Mouse (Mus musculus) cerebellum, postnatal 10 days (tissue): ENCODE results near the gene Zfp383.
"Not testable (repeated sequence)": the region's sequence is repeated elsewhere in the genome, so short reads cannot be mapped to it uniquely, and the experiment has no call there.

ENCODE experiments used
- DNase-seq, 2 experiments: peaks; one replicate each; pipeline ENCODE4 v3.0.0; 2021; ENCODE audit warnings: mixed read lengths in 2 of 2

The Zfp383 gene

GRCm38 (mm10) chr7:29908130-29908950, at the start of gene Zfp383:
Zfp383 (plus strand) TSS chr7:29908223.
- DNase-seq, result peak; percentile 90 to 92

DNA sequence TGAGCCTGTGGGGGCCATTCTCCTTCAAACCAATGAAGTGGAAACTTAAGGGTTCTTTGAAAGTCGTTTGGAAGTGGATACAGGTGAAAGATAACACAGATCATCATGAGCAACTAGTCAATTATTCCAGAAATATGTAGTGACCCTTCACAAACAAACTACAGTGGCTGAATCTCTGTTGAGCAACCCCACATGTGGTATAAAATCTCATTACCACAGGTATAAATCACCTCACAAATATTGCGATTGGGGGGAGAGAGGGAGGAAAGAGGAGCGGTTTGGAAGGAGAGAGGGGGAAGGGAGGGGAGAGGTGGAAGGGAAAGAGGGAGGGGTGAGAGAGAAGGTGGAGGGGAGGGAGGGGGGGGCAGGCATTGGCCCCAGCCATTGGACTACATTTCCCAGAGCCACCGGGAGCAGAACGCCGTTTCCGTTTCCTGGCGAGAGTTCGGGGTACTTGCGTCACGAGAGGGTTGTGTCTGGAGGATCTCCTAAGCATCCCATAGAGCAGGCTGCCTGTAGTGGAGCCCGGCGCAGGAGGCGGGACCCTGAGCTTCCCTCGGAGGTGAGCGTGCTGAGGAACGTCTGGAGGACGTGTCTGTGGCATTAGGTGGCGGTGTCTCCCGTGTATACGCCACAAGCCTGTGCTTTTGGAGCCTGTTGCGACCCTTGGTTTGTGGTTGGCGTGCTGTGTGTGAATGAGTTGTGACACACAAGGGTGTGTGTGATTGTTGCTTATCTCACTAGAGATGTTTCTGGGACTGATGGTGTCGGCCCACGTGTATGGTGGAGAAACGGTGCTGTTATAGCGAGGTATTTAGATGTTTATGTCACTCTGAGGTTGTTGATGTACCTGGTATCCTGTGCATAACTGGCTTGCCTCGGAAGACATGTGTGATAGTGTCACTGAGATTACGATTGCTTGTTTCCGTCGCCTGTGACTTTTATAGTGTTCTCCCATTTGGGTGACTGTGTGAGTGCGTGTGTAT, 48.2 kb upstream of the Zfp383 start, which contains the start of gene Zfp420:
TSS of gene Zfp420 (plus strand) at position 448 of the 986 bp plus-strand sequence.
- peak; percentile 96 to 97 for DNase-seq

- no peak for DNase-seq
Observed at GRCm38 (mm10) chr7:29861660-29862059, 46.4 kb upstream of the Zfp383 start.

- no peak for DNase-seq
Observed at GRCm38 (mm10) chr7:29874256-29874655, 33.8 kb upstream of the Zfp383 start.

GRCm38 (mm10) chr7:29877561-29877960, 30.5 kb upstream of the Zfp383 start:
- not testable (repeated sequence) for DNase-seq

DNA sequence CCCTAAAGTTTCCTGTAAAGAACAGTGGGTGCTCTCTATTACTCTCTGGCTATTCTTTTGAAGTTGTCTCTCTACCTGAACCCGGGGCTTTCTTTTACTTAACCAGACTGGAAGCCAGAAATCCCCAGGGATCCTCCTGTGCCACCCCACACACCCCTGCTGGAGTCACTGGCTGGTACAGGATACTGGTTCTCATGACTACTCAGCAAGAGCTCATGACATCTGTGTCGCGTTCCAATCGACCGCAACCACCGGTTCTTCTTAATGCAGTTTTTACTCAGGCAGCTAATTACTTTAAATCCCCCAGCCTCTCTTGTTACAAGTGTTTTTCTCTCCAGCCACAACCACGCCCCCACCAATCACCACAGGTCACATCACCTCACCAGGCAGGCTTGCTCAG, 28.0 kb upstream of the Zfp383 start:
- DNase-seq, result no peak

DNA sequence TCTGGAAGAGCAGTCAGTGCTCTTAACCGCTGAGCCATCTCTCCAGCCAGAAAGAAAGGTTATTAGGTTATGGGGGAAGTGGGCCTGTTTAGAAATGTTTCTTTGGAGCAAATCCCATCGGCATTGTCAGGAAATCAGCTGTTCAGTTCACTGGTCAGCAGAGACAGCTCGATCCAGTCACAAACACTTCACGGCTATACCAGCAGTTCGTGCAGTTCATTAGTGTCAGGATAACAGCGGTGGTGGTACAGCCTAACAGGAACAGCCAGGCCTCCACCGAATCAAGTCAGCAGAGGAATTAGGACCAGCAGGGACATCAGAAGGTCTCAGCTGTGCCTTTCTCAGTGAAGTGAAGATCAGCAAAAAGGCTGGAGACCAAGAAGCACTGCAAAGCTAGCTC, 27.1 kb upstream of the Zfp383 start:
- no peak for DNase-seq

DNA sequence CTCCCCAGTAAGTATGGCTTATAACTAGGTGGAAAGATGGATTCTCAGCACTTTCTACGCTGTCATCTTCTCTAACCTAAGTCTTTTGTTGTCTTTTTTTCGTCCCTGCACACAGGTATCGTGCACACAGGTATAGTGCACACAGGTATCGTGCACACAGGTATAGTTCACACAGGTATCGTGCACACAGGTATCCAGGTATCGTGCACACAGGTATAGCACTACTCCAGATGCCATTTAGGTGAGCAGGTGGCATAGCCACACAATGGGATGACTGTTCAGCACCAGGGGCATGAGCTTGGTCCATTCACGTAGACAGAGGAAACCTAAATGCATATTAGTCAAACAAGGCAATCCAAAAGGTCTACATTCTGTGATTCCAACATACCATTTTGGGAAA, 17.5 kb upstream of the Zfp383 start:
- no peak for DNase-seq

- no peak for DNase-seq
Observed at GRCm38 (mm10) chr7:29892756-29893155, 15.3 kb upstream of the Zfp383 start.

- no peak for DNase-seq
Observed at GRCm38 (mm10) chr7:29898351-29898750, 9.7 kb upstream of the Zfp383 start.

- no peak for DNase-seq
Observed at GRCm38 (mm10) chr7:29904101-29904500, 3.9 kb upstream of the Zfp383 start.

DNA sequence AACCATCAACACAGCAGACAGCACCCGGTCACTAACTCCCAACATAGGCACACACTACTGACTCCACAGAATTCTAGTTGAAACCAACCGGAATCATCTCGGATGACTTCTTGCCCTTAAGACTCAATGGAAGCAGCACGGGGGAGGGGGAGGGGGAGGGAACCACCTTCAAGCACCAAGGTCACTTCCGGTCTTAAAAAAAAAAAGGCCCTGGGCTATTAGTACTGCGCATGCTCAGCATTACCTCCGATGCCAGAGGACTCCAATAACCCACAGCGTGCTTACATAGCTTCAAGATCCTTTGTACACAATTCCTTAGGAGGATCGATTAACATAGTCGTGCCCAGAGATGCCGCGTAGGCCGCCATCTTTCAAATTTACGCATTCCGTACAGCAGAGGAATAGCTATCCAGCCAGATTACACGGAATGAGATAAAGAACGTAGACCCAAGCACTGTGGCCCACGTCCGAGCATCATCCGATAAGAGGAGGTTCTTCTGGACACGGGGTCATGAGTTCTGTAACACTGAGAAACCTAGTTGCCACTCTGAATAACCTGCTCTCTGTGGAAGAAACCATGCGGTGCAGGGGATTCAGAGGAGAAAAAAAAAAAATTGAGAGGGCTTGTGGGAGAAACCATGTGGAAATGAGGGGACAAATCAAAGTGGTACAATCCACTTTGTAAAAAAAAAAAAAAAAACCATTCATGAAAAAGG, 1.9 kb upstream of the Zfp383 start, which contains the start of gene Zfp27:
TSS of gene Zfp27 (minus strand) at position 607 of the 716 bp plus-strand sequence.
- peak; percentile 86 to 89 for DNase-seq

- DNase-seq, result peak in 1 of 2 experiments; percentile 23
Observed at GRCm38 (mm10) chr7:29906682-29907058, 1.4 kb upstream of the Zfp383 start.

DNA sequence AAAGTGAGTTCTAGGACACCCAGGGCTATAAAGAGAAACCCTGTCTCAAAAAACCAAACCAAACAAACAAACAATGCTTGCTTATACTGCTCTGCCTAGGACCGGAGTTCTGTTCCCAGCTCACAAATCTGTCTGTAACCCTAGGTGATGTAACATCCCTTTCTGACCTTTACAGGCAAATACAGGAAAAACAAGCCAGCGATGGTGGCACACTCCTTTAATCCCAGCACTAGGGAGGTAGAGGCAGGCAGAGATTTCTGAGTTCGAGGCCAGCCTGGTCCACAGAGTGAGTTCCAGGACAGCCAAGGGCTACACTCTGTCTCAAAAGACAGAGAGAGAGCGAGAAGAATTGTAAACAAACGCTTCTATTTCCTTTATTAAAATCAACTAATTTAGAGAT, 817 bp upstream of the Zfp383 start:
- peak; percentile 8 to 16 for DNase-seq

- DNase-seq, result peak in 1 of 2 experiments; percentile 19
Observed at GRCm38 (mm10) chr7:29910252-29910651, 2.2 kb downstream of the Zfp383 start.

DNA sequence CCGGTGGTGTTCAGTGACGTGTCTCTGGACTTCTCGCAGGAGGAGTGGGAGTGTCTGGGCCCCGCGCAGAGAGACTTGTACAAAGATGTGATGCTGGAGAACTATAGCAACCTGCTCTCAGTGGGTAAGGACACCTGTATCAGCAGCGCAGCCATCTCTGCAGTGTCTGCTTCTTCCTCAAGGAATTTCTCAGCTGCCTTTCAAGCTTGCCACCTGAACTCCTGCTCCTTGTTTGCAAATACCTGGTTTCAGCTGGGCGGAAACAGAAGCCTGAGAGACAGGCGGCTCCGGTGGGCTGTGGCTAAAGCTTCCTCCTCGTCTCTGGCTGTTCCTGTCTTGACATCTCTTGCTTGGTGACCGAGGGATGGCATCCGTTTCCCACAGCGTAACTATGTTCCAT, 4.1 kb downstream of the Zfp383 start:
- no peak for DNase-seq

GRCm38 (mm10) chr7:29917371-29918061, 9.5 kb downstream of the Zfp383 start:
- DNase-seq, result no peak

GRCm38 (mm10) chr7:29918062-29918453, 10.0 kb downstream of the Zfp383 start:
- no peak for DNase-seq

DNA sequence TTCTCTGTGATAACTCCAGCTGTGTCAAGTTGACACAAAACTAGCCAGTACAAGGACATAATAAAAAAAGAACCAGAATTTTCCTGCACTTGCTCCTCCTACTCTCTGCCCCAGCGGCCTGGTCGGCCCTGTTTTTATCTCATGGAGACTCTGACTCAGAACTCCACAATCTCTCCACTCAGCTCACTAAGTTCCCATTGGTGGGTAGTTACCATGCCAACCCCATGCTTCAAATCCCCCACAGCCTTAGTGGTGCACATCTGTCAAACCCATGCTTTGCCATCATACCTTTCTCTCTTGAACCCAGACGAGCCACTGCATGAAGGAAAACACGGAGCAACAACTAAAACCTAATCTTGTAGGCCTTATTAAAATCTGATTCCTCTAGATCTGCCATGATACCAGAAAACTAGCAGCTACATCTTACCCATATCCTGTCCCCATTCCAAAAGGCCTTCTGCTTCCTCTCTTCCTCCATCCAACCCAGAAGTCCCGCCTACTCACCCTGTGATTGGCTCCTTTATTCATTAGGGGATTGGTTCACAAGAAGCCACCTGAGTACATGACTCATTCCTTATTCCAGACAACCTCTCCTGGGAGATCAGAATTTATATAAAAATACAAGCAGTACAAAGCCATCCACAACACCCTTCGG, 13.5 kb downstream of the Zfp383 start:
- DNase-seq, result no peak

DNA sequence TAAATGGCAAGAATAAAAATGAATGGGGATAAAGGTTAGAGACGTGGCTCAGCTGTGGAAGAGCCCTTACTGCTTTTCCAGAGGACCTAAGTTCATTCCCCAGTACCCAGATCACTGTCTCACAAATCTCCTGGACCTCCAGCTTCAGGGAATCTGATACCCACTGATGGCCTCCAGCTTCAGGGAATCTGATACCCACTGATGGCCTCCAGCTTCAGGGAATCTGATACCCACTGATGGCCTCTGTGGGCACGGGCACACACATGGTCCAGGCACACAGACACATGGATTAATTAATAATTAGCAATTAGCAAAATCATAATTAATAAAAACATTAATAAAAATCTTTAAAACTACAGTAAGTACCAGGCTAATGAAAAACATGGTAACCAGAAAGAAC, 14.8 kb downstream of the Zfp383 start:
- no peak for DNase-seq

DNA sequence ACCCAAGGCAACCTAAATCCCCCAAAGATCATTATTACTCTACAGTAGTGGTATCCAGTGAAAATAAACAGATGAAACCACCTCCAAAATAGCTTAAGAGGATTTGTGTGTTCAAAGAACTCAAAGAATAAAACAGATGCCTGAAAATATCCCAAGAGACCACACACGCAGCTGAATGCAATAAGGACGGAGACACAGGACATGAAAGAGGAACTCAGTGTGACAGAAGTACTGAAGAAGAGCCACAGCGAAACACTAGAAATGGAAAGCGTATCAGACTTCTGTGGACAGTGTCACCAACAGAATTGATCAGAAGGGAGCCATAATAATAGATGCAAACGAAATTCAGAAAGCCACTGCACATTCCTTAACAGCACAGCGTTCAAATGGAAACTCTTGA, 30.8 kb downstream of the Zfp383 start:
- no peak for DNase-seq

GRCm38 (mm10) chr7:29941027-29941426, 33.0 kb downstream of the Zfp383 start:
- DNase-seq, result no peak
